In the genomic region with DNA sequence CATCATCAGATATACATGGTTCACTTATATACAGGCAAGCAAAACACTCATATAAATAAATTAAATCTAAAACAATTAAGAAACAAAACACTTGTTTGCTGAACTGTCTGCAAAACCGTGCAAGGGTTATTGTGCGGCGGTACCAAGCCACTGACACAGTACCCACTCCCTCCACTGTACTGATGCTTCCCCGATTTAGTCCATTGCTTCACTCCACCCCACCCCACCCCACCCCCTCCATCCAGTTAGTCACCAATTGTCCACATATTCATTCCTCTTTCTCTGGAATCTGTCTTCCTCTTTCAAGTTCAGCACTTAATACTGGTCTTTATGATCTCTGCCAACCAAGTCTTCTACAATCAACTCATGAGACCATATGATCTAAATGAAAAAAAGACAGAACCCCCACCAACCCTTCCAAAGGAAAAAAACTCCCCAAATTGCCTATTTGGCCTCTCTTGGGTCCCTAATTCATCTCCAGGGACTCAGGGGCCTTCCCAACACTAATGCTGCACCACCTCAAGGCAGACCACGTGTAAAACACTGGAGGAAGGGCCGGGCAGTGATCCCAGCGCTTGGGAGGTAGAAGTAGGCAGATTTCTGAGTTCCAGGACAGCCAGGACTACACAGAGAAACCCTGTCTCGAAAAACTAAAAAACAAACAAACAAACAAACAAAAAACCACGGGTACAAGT, we compare ENCODE assay signal across 8 mouse cellular contexts. TPM values are rescaled to one million over a fixed set of nuclear protein-coding genes. Genes with fewer than 3 reads are reported as not detected.
A peak's percentile ranks its signal among the peaks of the same experiment; 100 is the strongest.
DNase-seq lines count a peak whose midpoint lies in the region; ATAC-seq and TF ChIP-seq lines count a peak whose summit lies in the region.

No protein-coding gene starts in this region.

- H3K9ac ChIP-seq in heart, embryonic 14.5 days (ENCODE audit: low read length): peak overlapping the region; percentile 90
- H3K9ac ChIP-seq in MEL (ENCODE audit: control insufficient read depth, low read depth, low read length, poor library complexity, severe bottlenecking): peak overlapping the region; percentile 97
- H3K9ac ChIP-seq in hindbrain, embryonic 15.5 days: no peak overlapping the region; the same call in 1 of the 2 replicates
- H3K9ac ChIP-seq in midbrain, embryonic 12.5 days (replicated peaks): peak overlapping the region; percentile 87

- H3K27ac ChIP-seq in heart, embryonic 14.5 days (replicated peaks in 1 of 2; ENCODE audit: control insufficient read depth in 1 of 2, insufficient read depth in 1 of 2, low read depth in 2 of 2, low read length in 2 of 2): no peak overlapping the region
- H3K27ac ChIP-seq in MEL (ENCODE audit: control insufficient read depth, low read depth, low read length): no peak overlapping the region
- no peak overlapping the region for H3K27ac ChIP-seq in hindbrain, embryonic 15.5 days (replicated peaks)
- no peak overlapping the region for H3K27ac ChIP-seq in midbrain, embryonic 12.5 days (replicated peaks)

- TF ChIP-seq EP300 in MEL (IDR thresholded peaks at IDR 0.05; ENCODE audit: low read depth in 1 of 2, low read length in 2 of 2): no peak

- no peak for TF ChIP-seq CTCF in MEL (IDR thresholded peaks at IDR 0.05 in 2 of 3, conservative IDR thresholded peaks at IDR 0.05 in 1 of 3; ENCODE audit: control insufficient read depth in 1 of 3, insufficient read depth in 1 of 3, low read depth in 2 of 3, low read length in 3 of 3, poor library complexity in 1 of 3, severe bottlenecking in 1 of 3)

- peak overlapping the region; percentile 83 for H3K4me2 ChIP-seq in heart, embryonic 14.5 days (ENCODE audit: low read length)
- peak overlapping the region; percentile 84 for H3K4me2 ChIP-seq in hindbrain, embryonic 15.5 days
- peak overlapping the region; percentile 95 for H3K4me2 ChIP-seq in midbrain, embryonic 12.5 days (replicated peaks)

- no peak for DNase-seq in heart, adult 9 months (ENCODE audit: low spot score in 2 of 2)
- no peak for DNase-seq in MEL (ENCODE audit: low read depth, low spot score)
- DNase-seq in right cerebral cortex, postnatal 10 days (ENCODE audit: low spot score in 2 of 2): no peak
- no peak for DNase-seq in natural killer cell, adult 2 months (ENCODE audit: low spot score in 2 of 2)
- DNase-seq in spleen, postnatal 36 days (ENCODE audit: low spot score in 2 of 2): no peak

- H3K4me1 ChIP-seq in heart, embryonic 14.5 days (ENCODE audit: control insufficient read depth in 2 of 2, insufficient read depth in 2 of 2, low read length in 2 of 2): peaks cover 3 to 20% of the 10 kb centered on the region in 2 experiments; a peak in 2 of 4 replicates
- H3K4me1 ChIP-seq in MEL (ENCODE audit: control insufficient read depth in 1 of 2, insufficient read depth in 2 of 2, low read length in 2 of 2): peaks cover 2 to 3% of the 10 kb centered on the region in 2 experiments; a peak in 2 of 4 replicates
- H3K4me1 ChIP-seq in hindbrain, embryonic 15.5 days (replicated peaks): peaks cover 16% of the 10 kb centered on the region
- peaks cover 16% of the 10 kb centered on the region for H3K4me1 ChIP-seq in midbrain, embryonic 12.5 days

- TF ChIP-seq POLR2A in MEL (IDR thresholded peaks at IDR 0.05; ENCODE audit: control insufficient read depth in 1 of 2, insufficient read depth in 1 of 2, low read depth in 1 of 2, low read length in 2 of 2, poor library complexity in 1 of 2): no peak

- H3K36me3 ChIP-seq in heart, embryonic 14.5 days (ENCODE audit: control insufficient read depth, insufficient read depth, low read length): no peaks in the 10 kb centered on the region
- peaks cover 3 to 7% of the 10 kb centered on the region in 2 experiments; a peak in 3 of 4 replicates for H3K36me3 ChIP-seq in MEL (ENCODE audit: control insufficient read depth in 1 of 2, insufficient read depth in 2 of 2, low read length in 2 of 2)
- no peaks in the 10 kb centered on the region for H3K36me3 ChIP-seq in hindbrain, embryonic 15.5 days
- no peaks in the 10 kb centered on the region for H3K36me3 ChIP-seq in midbrain, embryonic 12.5 days

- H3K27me3 ChIP-seq in heart, embryonic 14.5 days (ENCODE audit: control insufficient read depth, insufficient read depth, low read length): no peaks in the 10 kb centered on the region
- no peaks in the 10 kb centered on the region for H3K27me3 ChIP-seq in MEL (ENCODE audit: control insufficient read depth in 1 of 2, insufficient read depth in 2 of 2, low read length in 2 of 2)
- H3K27me3 ChIP-seq in hindbrain, embryonic 15.5 days: no peaks in the 10 kb centered on the region
- no peaks in the 10 kb centered on the region for H3K27me3 ChIP-seq in midbrain, embryonic 12.5 days

- no peaks in the 10 kb centered on the region for H3K9me3 ChIP-seq in heart, embryonic 14.5 days (ENCODE audit: control insufficient read depth, low read length)
- H3K9me3 ChIP-seq in MEL (replicated peaks; ENCODE audit: insufficient read depth, low read length): no peaks in the 10 kb centered on the region
- no peaks in the 10 kb centered on the region for H3K9me3 ChIP-seq in hindbrain, embryonic 15.5 days
- no peaks in the 10 kb centered on the region for H3K9me3 ChIP-seq in midbrain, embryonic 12.5 days

- peak overlapping the region; percentile 67 to 69; a peak in 3 of 4 replicates for H3K4me3 ChIP-seq in heart, embryonic 14.5 days (ENCODE audit: control insufficient read depth in 1 of 2, insufficient read depth in 1 of 2, low read depth in 1 of 2, low read length in 2 of 2)
- H3K4me3 ChIP-seq in MEL (ENCODE audit: control insufficient read depth in 1 of 2, insufficient read depth in 1 of 2, low read depth in 2 of 2, low read length in 2 of 2): peak overlapping the region; percentile 89 to 95
- H3K4me3 ChIP-seq in hindbrain, embryonic 15.5 days: peak overlapping the region; percentile 78
- peak overlapping the region; percentile 87 for H3K4me3 ChIP-seq in midbrain, embryonic 12.5 days

- no peak for TF ChIP-seq RAD21 in MEL (IDR thresholded peaks at IDR 0.05; ENCODE audit: low read depth, low read length)

- peaks cover 51% of the 10 kb centered on the region for H3K79me2 ChIP-seq in MEL (ENCODE audit: control insufficient read depth, insufficient read depth, low read length, poor library complexity)

- no peak for ATAC-seq in heart, embryonic 14.5 days (ENCODE audit: insufficient number of reproducible peaks, insufficient read depth, low FRiP score, low read depth)
- ATAC-seq in hindbrain, embryonic 15.5 days (ENCODE audit: low FRiP score, low read depth): no peak
- no peak for ATAC-seq in midbrain, embryonic 12.5 days (ENCODE audit: low FRiP score, low read depth)

- 62% methylated on average over 9 of the region's 9 CpGs for WGBS in heart, embryonic 14.5 days
- WGBS in hindbrain, embryonic 15.5 days: 73% methylated on average over 9 of the region's 9 CpGs
- WGBS in midbrain, embryonic 12.5 days: 71% methylated on average over 9 of the region's 9 CpGs

TF ChIP-seq in MEL, 35 proteins besides CTCF, POLR2A, EP300 and RAD21:
- TF ChIP-seq RCOR1 (IDR thresholded peaks at IDR 0.05; ENCODE audit: low read depth, low read length): no peak
- TF ChIP-seq SIN3A (IDR thresholded peaks at IDR 0.05; ENCODE audit: low read length): peak; percentile 52
- no peak for TF ChIP-seq TBP (IDR thresholded peaks at IDR 0.05; ENCODE audit: low read depth, low read length)
- TF ChIP-seq ELF1 (IDR thresholded peaks at IDR 0.05; ENCODE audit: low read depth, low read length): no peak
- peak; percentile 59; the same call in 1 of the 2 replicates for TF ChIP-seq MXI1 (IDR thresholded peaks at IDR 0.05; ENCODE audit: low read depth, low read length)
- no peak for TF ChIP-seq GATA1 (IDR thresholded peaks at IDR 0.05; ENCODE audit: low read depth, low read length)
- TF ChIP-seq MEF2A (IDR thresholded peaks at IDR 0.05; ENCODE audit: extremely low read depth, insufficient replicate concordance, low read depth, low read length, poor library complexity, severe bottlenecking): no peak
- no peak for TF ChIP-seq TAL1 (IDR thresholded peaks at IDR 0.05; ENCODE audit: low read length)
- 0 out of 2 replicates have a peak, but pooled peaks have one; percentile 13 for TF ChIP-seq CHD1 (IDR thresholded peaks at IDR 0.05; ENCODE audit: low read depth, low read length)
- TF ChIP-seq USF1 (IDR thresholded peaks at IDR 0.05; ENCODE audit: low read depth, low read length): no peak
- no peak for TF ChIP-seq TCF12 (IDR thresholded peaks at IDR 0.05; ENCODE audit: low read depth, low read length)
- no peak for TF ChIP-seq ZKSCAN1 (IDR thresholded peaks at IDR 0.05; ENCODE audit: low read depth, low read length)
- TF ChIP-seq E2F4 (IDR thresholded peaks at IDR 0.05; ENCODE audit: borderline replicate concordance, low read depth, low read length): no peak
TF ChIP-seq in MEL: peak in this region for 3.

RNA-seq across cellular contexts. Expression of a gene that starts 11.4 kb away (rescaled TPM):
- polyA plus RNA-seq in heart, embryonic 14.5 days (2014; fragmentation: Nextera tagmentation; extraction: Ambion mirVana): 26.8 and 31.6 TPM in 2 replicates
- total RNA-seq in MEL (2012; rRNA removed): 25.9 and 27.6 TPM in 2 replicates
- polyA plus RNA-seq in MEL (2012; ENCODE audit: insufficient read depth in 1 of 2, insufficient read length in 2 of 2, low read depth in 1 of 2, low replicate concordance in 2 of 2, missing spikeins in 1 of 2): 10 to 100 TPM in 1 of 2 experiments, not detected in 1; 62.0 TPM
- 45.7 and 54.2 TPM in 2 replicates for polyA plus RNA-seq in hindbrain, embryonic 15.5 days (2015; fragmentation: Nextera tagmentation; extraction: Ambion mirVana)
- polyA plus RNA-seq in midbrain, embryonic 12.5 days (2016; fragmentation: Nextera tagmentation; extraction: Ambion mirVana): 47.4 and 48.0 TPM in 2 replicates

RNA-seq across cellular contexts. Expression of a gene that starts 38.2 kb away (rescaled TPM):
- polyA plus RNA-seq in heart, embryonic 14.5 days (2014; fragmentation: Nextera tagmentation; extraction: Ambion mirVana): 42.0 and 43.6 TPM in 2 replicates
- total RNA-seq in MEL (2012; rRNA removed): 93.6 and 97.0 TPM in 2 replicates
- polyA plus RNA-seq in MEL (2012; ENCODE audit: insufficient read depth in 1 of 2, insufficient read length in 2 of 2, low read depth in 1 of 2, low replicate concordance in 2 of 2, missing spikeins in 1 of 2): 100 to 1,000 TPM in 1 of 2 experiments, 10 to 100 TPM in 1; 82.4 to 191 TPM
- 85.1 and 95.0 TPM in 2 replicates for polyA plus RNA-seq in hindbrain, embryonic 15.5 days (2015; fragmentation: Nextera tagmentation; extraction: Ambion mirVana)
- 52.8 and 57.9 TPM in 2 replicates for polyA plus RNA-seq in midbrain, embryonic 12.5 days (2016; fragmentation: Nextera tagmentation; extraction: Ambion mirVana)
